Mouse (Mus musculus) brain, adult 2 months (tissue): ENCODE results near the gene Lamtor3.
"Not testable (repeated sequence)": the region's sequence is repeated elsewhere in the genome, so short reads cannot be mapped to it uniquely, and the experiment has no call there.

Experiments
- DNase-seq: peaks from one replicate; pipeline ENCODE4 v3.0.0; 2011; ENCODE audit warnings: low read depth, low spot score

Gene Lamtor3

DNA sequence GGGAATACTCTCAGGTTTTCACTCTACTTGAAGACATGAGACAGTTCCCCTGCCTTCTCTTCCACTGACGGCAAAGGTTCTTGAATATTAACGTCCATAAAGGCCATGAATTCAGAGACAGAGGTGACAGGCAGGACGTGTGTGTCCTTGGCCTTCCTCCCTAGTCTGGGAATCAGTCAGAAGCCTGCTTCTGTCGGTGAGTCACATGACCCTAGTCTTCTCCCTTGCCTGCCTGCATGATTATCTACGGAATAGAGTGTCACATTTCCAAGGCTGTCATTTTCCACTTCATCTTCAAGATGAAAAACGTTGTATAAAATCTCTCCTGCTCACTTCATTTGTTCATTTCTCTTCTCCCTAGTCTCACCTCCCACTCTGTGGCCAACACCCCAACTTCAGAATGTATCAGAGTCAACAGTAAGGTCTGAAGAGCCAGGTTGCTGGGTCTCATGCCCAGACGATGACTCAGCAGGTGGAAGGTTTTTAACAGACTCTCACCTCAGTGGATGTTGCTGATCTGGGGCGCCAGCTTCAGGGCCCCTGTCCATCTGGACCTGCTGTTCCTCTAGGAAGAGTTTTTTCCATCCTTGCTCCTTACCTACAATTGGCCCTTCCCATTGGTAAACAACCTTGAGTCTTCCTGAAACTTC is 43.6 kb downstream of the Lamtor3 start:
- peak; percentile 83 for DNase-seq

DNA sequence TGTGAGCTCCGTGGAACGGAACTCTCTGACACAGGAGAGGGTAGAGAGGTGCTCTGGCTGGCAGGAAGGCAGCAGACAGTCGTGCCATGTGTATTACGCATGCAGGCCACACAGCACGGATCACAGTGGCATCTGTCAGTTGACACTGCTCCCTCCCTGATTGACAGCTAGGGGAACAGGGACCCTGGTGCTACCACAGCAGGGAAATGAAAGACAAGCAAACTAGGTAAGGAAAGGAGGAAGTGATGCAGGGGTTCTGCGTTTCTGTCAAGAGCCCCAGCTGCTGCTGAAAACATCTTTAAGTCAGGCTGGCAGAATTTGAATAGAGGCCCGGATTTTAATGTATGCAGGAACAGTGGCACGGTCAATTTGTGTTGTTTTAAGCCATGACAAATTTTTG is 45.2 kb downstream of the Lamtor3 start:
- DNase-seq = no peak

DNA sequence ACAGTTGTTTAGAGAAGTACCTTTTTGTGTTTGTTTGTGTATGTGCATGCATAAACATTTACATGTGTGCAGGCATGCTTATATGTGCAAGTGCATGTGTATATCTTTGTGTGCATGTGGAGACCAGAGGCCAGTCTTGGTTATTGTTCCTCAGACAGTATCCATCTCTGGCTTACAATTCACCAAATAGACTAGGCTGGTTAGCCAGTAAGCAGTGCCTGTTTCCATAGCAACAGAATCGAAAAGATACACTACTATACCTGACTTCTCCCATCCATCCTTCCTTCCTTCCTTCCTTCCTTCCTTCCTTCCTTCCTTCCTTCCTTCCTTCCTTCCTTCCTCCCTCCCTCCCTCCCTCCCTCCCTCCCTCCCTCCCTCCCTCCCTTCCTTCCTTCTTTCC is 45.7 kb downstream of the Lamtor3 start:
- DNase-seq = not testable (repeated sequence)

DNA sequence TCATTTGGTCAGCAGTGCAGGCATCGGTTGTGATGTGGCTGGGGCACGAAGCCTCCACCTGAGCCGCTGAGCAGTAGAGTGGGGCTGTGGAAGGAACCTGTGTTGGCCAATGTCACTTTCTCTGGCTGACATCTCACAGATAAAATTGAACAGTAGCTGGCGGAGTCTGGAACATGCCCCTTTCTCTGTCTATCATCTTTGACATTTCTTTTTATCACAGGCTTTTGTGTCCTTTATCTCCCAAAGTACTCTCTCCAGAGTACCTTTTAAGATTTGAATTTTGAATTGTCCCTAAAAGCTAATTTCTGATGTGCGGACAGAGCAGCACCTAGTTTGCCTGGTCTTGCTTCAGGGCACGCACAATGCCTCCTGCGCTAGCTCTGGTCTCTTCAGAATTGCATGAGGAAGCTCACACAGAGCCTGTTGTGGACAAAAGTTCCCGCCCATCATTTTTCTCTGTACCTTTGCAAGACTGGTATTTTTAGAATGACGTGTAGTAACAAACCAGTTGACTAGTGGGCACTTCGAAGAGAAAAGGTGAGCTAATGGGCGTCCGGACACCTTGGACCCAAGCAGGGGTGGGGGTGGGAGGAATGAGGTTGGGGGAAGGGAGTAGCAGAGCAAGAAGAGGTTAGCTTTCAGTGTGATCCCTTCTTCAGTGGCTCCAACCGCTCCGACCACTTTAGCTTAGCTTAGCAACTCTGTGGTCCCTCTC is 50.0 kb downstream of the Lamtor3 start:
- DNase-seq = no peak

DNA sequence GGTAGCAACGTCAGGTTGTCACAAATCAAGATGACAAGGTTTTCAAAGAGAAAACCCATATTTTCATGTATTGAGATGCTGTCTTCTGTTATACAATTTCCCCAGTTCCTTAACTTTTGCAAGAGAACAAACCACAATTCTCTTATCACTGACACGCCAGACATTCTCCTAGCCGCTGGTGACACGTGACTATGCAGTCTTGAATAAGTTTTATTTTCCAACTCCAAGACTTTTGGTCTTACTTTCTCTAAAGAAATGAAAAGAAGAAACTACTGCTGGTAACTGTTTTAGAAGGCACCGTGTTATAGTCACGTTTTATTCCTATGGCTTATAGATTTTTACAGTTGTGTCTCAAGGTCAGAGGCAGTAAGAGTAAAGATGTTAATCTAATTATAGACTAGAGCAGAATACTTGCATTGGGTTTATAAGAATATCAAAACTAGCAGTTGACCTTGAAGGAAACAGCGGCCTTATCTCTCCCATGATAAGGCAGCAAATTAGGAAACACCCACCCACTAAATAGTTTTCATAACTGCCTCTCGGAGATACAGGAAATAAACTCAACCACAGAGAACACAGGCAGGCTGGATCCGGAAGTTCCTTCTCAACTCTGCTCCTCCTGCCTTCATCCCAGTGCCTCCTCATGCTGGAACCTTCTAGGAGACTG is 50.6 kb downstream of the Lamtor3 start:
- no peak for DNase-seq

DNA sequence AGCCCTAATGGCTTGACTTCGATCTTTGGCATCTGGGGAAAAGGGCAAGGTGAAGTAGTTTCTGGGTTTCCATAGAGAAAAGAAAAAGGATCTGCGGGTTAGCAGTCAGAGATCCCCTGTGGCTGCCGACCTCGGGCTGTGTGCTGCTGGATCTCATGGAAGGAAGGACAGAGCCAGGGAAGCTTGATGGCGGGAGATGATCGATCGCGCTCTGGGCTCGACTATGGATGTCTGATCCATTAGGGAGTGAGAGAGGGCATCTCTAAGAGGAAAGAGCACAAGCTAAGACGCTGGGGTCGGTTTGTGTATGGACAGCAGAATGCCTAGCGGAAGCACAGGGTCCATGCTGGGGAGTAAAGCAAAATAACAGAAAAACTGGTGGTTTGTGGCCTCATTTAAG is 51.6 kb downstream of the Lamtor3 start:
- DNase-seq = no peak

DNA sequence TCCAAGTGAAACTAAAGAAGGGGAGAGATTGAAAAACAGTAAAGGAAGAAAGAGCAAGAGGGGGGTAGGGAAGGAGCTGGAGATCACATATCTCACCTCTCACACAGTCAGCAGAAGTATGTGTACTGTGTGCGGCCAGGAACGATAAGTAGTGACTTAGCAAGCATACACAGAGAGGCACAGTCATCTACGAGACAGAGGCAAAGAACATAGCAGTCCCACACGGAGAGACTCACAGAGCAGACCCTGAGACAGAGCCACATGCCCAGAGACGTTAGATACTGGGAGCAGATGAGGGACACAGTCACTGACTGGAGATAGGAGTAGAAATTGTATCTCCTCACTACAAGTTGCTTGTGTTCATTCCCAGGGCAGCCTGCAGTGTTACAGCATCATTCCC is 53.9 kb downstream of the Lamtor3 start:
- no peak for DNase-seq

DNA sequence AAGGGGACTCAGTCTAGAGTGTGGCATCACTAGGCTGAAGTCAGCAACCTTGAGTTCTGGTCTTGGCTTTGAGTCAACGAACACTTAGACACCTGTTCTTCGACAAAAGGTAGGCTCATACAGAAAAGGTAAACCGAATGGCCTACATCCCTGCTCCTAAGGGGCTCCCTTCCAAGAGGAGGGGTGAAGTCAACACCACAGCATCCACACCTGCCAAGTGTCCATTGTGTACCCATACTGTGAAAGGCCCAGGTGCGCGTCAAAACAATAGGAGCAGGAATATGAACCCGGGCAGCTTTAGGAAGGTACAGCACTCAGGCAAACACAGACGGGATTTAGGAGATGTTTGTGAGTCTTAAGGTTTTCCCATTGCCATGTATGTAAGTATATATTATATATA is 54.7 kb downstream of the Lamtor3 start:
- DNase-seq = no peak

DNA sequence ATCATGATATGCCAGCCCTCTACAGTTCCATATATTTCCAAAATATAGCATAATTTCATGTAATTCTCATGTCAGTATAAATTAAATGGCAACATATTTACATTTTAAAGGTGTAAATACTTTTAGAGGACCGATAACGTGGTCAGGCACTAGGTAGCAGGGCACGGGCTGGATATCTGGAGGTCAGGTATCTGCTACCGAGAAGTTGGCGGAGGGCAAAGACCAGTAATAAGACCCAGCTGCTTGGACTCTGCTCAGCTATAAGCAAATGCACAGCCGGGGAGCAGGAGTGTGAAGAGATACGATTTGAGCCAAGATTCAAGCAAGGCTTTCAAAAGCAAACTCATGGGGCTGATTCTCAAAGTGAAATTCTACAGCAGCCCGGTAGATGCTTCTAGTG is 56.0 kb downstream of the Lamtor3 start:
- no peak for DNase-seq

DNA sequence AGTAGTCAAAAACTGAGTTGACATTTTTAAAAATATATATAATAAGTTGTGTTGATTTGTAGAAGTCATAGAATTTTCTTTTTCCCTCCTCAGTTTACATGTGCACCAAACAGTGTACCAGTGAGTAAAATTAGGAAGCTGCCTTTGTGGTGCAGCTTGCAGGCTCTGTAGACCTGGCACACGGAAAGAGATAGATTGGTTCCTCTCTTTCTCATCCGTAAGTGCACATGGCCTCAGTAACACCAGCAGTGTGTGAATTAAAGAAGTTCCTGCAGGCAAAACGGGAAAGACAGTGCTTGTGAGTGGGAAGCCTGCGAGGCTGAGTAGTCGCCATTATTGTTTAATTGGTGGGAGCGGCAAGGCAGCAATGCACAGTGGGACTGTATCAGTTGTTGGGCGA is 57.1 kb downstream of the Lamtor3 start:
- DNase-seq = no peak

DNA sequence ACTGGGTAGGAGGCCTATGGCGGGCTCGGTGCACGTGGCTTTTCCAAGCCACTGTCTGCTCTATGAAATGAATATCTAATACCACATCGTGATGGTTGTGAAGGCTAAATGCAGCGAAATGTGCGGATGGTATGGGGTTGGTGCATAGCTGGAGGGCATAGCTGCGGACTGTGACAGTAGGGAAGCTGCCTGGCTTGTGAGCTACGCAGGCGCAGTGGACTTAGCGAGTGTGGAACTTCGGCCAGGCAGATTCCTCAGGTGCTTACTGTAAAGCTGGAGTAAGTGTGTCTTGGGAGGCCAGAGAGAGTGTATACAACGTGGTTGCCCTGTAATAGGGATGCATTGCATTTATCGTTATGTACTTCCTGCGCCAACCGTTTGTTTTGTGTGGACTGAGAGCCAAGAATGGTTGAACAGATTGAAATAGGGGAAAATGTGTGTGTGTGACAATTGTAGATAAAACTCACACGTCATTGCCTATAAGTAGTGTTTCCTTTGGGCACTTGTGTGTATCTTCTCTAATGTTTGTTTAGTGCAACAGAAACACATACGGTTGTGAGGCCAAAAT is 57.6 kb downstream of the Lamtor3 start:
- no peak for DNase-seq

DNA sequence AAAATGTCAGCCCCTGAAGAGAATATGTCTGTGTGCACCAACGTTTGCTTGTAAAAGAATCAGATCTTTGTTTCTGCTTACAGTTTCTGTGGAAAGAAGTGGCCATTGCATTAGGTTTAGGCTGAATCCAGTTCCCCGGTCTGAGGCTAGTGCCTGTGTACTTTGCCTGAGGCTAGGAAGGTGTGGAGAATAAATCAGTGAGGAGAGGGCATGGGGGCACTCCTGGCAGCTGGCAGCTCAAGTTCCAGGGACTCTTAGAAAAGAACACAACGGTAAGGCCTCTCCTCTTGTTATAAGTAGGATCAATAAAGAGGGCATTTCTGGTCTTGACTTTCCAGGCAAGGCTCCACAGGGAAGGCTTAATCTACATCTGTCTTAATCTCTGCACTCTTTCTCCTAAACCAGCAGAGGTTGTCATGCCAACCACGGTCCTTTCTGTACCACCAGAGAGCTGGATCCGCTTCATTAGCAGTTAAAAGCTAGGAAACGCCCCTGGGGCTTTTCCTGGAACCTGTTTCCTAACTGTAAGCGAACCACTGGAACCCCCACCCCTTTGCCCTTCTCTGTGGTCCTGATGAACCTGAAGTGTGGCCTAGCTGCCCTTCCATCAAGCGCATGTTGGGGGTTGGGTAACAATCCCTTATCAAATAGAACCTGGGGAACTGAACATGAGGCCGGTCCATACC is 58.8 kb downstream of the Lamtor3 start:
- DNase-seq = no peak

DNA sequence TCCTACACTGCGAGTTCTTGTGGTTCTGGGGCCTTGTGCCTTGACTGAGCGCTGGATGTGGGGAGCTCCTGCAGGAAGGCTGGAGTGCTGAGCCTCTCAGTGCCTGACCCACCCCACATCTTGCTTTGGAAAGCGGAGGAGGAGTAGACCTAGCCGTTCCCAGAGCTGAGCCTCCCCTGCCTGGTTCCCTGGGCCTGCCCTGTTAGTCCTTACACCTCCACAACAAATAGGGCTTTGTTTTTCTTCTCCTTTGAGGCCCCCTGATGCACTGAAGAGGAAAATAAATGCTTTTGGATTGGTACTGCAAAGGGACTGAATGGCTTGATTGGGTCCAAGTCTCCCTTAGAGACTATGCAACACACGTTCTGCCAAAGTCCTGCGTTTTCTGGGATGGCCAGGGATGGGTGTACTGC is 59.3 kb downstream of the Lamtor3 start:
- DNase-seq = no peak

DNA sequence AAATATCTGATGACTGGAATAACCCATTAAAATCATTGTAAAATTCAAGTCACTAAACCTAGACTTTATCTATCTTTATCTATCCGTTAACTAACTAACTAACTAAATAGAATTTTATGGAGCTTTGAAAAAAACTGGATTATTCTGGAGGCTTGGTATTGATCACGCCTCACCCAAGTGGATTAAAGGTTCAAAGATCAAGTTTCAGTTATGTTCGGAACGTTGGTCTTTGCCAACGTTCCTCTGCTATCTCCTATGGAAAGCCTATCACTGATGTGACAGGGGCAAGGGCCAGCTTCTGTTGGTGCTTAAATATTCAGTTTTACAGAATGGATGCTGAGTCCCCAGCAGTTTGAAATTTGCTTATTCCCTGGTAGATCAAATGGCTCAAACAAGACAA is 59.9 kb downstream of the Lamtor3 start:
- no peak for DNase-seq
